Mouse (Mus musculus) liver, embryonic 14 days (tissue): Measurements from ENCODE around the gene Gm136. TPM values are rescaled to one million over a fixed set of nuclear protein-coding genes. Genes with fewer than 3 reads are reported as not detected.

ENCODE experiments used
- polyA plus RNA-seq: library from polyadenylated mRNA; depleted of rRNA; stranded (reverse); fragments of >200 nt; gene quantifications from 2 replicates; pipeline ENCODE4 v1.2.3, GENCODE M21; 2012; rRNA removed

Gene Gm136
- not detected in 2 replicates for polyA plus RNA-seq

DNA sequence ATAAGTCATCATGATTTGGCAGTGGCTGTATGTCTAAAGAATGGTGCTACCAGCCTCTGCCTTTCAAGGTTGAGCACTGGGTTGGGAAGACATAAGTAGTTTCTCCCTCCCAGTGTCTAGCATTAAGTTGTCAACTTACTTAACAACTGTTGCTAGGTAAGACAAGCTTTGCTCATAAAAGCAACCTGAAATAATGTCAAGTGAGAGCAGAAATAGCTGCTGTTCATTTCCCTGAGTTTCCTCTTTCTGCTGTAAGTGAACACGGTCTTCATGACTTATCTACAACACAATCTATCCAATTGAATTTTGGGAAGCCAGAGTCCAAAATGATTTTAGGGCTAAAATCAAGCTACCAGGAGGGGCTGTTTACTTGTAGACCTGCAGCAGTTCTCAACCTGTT is at the start of gene Gm136:
TSS of gene Gm136 (minus strand) at position 101 of the 400 bp plus-strand sequence.

DNA sequence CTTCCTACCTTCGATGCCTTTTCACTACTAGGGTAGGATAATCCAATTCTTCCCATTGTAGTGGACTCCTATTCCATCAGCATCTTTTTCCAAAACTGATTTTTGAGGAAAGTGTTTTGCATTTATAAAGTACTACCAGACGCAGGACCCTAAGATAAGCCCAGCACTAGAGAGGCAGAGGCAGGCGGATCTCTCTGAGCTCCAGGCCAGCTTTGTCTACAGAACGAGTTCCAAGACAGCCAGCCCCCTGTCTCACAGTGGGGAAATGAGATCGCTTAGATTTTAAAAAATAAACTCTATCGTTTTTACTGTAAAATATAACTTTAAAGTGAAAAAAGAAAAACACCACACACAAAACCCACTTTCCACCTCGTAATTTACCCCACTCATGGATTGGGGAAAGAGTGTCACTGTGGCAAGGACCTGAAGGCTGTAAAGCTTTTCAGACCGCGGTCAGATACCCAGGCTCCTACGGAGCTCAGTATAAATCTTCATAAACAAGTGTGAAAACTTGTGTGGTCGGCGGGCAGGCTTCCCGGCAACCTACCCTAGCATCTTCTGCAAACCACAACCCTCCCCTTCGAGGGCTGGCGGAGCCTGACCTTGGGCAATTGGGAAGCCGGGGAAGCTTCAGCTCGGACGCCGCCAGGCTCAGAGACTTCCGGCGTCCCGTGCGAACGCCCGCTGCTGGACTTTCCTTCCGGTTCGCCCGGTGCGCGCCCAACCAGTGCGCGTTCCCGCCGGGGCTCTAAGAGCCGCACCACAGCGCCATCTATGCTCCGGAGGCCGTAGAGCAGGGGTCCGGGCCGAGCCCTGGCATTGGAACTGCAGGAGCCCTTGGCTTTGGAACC is 21.8 kb upstream of the Gm136 start, which contains the start of gene Smim8:
TSS of gene Smim8 (minus strand) at position 747 of the 851 bp plus-strand sequence.

DNA sequence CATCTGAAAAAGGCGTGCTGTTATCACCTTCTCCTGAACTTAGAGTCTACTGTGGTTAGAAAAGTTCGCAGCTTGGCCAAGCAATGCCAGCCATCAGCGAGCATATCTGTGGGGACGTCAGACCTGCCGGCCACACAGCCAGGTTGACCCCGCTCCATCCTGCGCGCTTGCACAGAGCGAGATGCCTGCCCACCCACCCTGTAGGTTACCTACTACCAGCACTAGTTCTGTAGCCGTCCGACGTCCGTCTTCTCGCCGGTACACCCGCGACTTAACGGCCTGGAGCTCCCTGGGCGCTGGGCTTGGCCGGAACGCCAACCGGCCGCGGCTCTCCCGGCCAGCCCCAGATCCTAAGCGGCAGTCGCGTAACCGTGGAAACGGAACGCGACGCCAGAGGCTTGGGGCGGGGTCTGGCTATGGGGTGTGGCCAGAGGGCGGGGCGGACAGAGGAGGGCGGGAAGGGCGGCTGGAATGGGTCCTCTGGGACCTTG is 26.2 kb downstream of the Gm136 start, which contains the start of gene Cfap206:
TSS of gene Cfap206 (minus strand) at position 356 of the 491 bp plus-strand sequence.

Other genes starting within 250 kb of the Gm136 start
- gene Akirin2, start 205.3 kb downstream of the Gm136 start, polyA plus RNA-seq: 28.8 and 29.1 TPM in 2 replicates
- 21.9 and 25.6 TPM in 2 replicates for gene Orc3, start 141.3 kb downstream of the Gm136 start, polyA plus RNA-seq
- 17.3 and 18.6 TPM in 2 replicates for gene Rars2, start 141.3 kb downstream of the Gm136 start, polyA plus RNA-seq
- 8.0 and 9.5 TPM in 2 replicates for gene Slc35a1, start 68.8 kb downstream of the Gm136 start, polyA plus RNA-seq
- not detected in 2 replicates for gene Cfap206, start 26.1 kb downstream of the Gm136 start, polyA plus RNA-seq
- 10.0 and 10.7 TPM in 2 replicates for gene Smim8, start 22.2 kb upstream of the Gm136 start, polyA plus RNA-seq
- gene Zfp292, start 126.7 kb upstream of the Gm136 start, polyA plus RNA-seq: 2.8 and 3.1 TPM in 2 replicates
- 0.03 TPM in 1 of 2 replicates, not detected in the other for gene Cga, start 137.5 kb upstream of the Gm136 start, polyA plus RNA-seq